In genomic region chr13:9276322-9276855, GRCm38 (mm10) we compare ENCODE assay signal across 8 mouse cellular contexts. TPM values are rescaled to one million over a fixed set of nuclear protein-coding genes. Genes with fewer than 3 reads are reported as not detected.
DNase-seq lines count a peak whose midpoint lies in the region; ATAC-seq lines count a peak whose summit lies in the region.

TSS of gene Dip2c (plus strand) at chr13:9276528.

- under 1% methylated on average over 58 of the region's 67 CpGs for WGBS in hindbrain, embryonic 16.5 days

- H3K4me2 ChIP-seq in hindbrain, embryonic 16.5 days (ENCODE audit: low read length) = peak within 1 kb of the TSS; percentile 81

- ATAC-seq in hindbrain, embryonic 16.5 days = peak; percentile 93

- peak within 1 kb of the TSS; percentile 98 for H3K9ac ChIP-seq in hindbrain, embryonic 16.5 days (ENCODE audit: low read depth, low read length)

- H3K27me3 ChIP-seq in hindbrain, embryonic 16.5 days (replicated peaks; ENCODE audit: control insufficient read depth, insufficient read depth, low read length) = no peaks in the 10 kb centered on the region

- no peaks in the 10 kb centered on the region for H3K9me3 ChIP-seq in hindbrain, embryonic 16.5 days (ENCODE audit: control insufficient read depth, low read length)

- H3K4me3 ChIP-seq in hindbrain, embryonic 16.5 days (ENCODE audit: low read length) = peak within 1 kb of the TSS; percentile 97

- H3K27ac ChIP-seq in hindbrain, embryonic 16.5 days (ENCODE audit: low read depth, low read length) = peak within 1 kb of the TSS; percentile 99

- peak; percentile 63 for DNase-seq in T-cell, adult 2 months (ENCODE audit: low spot score)
- peak; percentile 94 to 95 for DNase-seq in cerebellum, postnatal 14 days
- peak; percentile 84 for DNase-seq in gastrocnemius, adult 18-20 months (ENCODE audit: low spot score)
- DNase-seq in left cerebral cortex, adult 11 months (ENCODE audit: low spot score) = peak; percentile 83
- peak; percentile 94 for DNase-seq in lung, postnatal 36 days
- DNase-seq in retina, postnatal 7 days (ENCODE audit: low read depth, low spot score) = peak; percentile 85
- DNase-seq in urinary bladder, adult 18-20 months (ENCODE audit: low spot score in 2 of 2) = peak; percentile 85

- no peaks in the 10 kb centered on the region for H3K36me3 ChIP-seq in hindbrain, embryonic 16.5 days (ENCODE audit: control insufficient read depth, insufficient read depth, low read length)

- H3K4me1 ChIP-seq in hindbrain, embryonic 16.5 days (ENCODE audit: control insufficient read depth, insufficient read depth, low read depth, low read length) = peaks cover 15% of the 10 kb centered on the region

RNA-seq across cellular contexts. Expression of gene Dip2c, which starts in this region (rescaled TPM):
- 10 to 100 TPM; 10.8 to 11.4 TPM for total RNA-seq in gastrocnemius, adult 18-20 months (2021)
- polyA plus RNA-seq in hindbrain, embryonic 16.5 days (2015; fragmentation: Nextera tagmentation; extraction: Ambion mirVana) = 10.5 and 12.1 TPM in 2 replicates

Comparison
In these comparisons a context has a peak if more than half of its experiments do, and no peak if none do; other contexts are left out.
1. Peak in every context shown above with its lines: DNase-seq, ATAC-seq, H3K4me3 ChIP-seq and H3K27ac ChIP-seq.